Mouse (Mus musculus): ENCODE results near the gene Cnnm4.
A peak's percentile ranks its signal among the peaks of the same experiment; 100 is the strongest.
"Not testable (repeated sequence)": the region's sequence is repeated elsewhere in the genome, so short reads cannot be mapped to it uniquely, and the experiment has no call there.

Cnnm4 gene

DNA sequence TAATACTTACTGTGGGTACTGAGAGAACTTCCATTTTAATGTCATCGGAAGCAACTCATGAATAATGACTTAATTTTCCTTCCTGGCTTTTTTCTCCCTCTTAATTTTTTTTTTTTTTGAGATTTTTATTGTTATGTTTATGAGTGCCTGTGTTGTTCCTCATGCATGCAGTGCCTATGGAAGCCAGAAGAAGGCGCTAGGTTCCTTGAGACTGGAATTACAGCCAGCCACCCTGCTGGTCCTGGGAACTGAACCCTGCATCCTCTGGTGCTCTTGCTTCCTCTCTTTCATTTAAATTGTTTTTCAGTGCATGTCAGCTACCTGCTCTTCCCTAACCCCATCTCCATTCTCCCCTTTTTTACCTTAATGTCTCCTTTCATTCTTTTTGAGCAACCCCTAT, 42.3 kb downstream of the Cnnm4 start:
- DNase-seq (ENCODE audit: low spot score in 2 of 2): peak in 1 of 2 experiments; percentile 52

- no peak for DNase-seq (ENCODE audit: low spot score in 2 of 2)
These were observed 46.8 kb downstream of the Cnnm4 start for GRCm38 (mm10) chr1:36518259-36518658.

DNA sequence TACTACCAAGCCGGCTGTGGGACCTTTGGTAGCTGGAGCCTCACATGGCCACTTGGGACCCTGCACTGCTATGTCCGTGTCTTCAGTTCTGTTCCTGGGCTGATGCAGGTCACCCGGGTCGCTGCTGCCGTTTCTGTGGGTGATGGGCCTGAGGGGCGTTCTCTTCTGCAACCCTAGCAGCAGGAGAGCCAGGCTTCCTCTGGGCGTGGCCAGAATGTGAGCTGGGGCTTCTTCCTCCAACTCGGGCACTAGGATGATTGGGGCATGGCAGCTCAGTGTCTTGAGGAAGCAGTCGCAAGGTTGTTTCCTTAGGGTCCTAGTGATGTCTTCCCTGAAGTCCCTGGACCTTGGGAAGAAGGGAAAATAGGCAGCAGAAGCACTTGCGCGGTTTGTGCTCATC, 48.2 kb downstream of the Cnnm4 start:
- DNase-seq (ENCODE audit: low spot score in 2 of 2): no peak

DNA sequence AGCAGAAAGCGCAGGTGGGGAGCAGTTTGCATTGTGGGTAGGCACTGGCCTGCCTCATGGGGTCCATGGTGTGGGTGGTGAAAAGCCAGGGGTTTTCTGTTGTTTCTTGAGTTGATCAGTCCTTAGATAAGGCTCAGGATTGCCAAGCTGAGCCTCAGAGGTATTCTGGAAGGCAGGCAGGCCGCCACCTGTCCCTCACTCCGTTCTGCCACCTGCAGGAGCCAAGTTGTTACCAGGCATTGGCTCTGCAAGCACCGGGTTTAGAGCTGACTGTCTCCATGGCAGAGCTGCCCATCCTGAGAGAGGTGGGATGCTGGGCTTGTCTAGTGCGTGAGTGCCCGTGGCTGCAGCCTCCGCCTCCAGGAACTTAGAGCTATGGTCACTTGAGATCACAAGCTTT, 50.8 kb downstream of the Cnnm4 start:
- no peak for DNase-seq (ENCODE audit: low spot score in 2 of 2)

DNA sequence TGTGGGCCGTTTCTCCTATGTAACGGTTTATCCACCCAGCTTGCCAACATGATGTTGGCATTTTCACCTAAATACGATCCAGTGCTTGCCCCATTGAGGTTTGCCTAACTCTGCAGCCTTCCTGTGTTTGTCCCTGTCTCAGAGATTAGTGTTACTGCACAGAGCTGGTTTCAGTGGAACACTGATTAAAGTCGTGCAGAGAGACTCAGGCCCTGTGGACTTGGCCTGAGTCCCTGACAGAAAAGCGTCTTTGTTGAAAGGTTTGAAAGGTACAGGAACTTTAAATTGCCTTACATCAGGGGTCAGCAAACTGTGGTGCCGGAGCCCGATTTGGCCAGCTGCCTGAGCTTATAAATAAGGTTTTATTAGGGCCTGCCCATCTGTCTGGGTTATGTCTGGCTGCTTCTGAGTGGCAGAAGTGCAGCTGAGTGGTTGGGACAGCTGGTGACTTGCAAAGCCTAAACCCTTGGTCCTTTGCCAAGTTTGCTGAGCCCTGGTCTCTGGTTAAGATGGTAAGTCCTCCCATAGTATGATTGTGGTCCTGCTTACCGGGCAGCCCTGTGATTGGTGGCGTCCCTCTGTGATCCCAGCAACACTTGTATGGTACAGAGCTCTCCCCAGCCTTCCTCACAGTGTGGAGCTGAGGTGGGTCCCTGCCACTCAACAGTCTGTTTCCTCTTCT, 52.1 kb downstream of the Cnnm4 start:
- peak in 1 of 2 experiments; percentile 43 for DNase-seq (ENCODE audit: low spot score in 2 of 2)

DNA sequence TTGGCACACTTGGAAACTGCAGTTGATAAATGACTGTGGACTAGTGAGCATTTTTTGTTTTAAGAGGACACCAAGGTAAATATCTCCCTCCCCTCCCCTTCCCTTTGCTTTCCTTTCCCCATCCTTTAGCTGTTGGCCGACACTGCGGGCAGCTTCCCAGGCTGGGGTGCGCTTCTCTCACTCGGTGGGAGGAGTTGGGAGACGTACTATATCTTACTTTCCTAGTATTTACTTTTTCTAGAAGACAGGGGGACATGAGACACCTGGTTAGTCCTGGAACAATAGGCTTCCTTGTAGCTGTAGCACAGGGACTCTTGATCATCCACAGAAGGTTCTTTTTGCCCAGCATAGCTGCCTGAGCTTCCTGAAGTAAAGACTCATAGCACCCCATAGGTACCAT, 52.6 kb downstream of the Cnnm4 start:
- no peak for DNase-seq (ENCODE audit: low spot score in 2 of 2)

GRCm38 (mm10) chr1:36525774-36526173, 54.4 kb downstream of the Cnnm4 start:
- DNase-seq (ENCODE audit: low spot score in 2 of 2): no peak

GRCm38 (mm10) chr1:36526903-36527302, 55.5 kb downstream of the Cnnm4 start:
- DNase-seq (ENCODE audit: low spot score in 2 of 2): no peak

DNA sequence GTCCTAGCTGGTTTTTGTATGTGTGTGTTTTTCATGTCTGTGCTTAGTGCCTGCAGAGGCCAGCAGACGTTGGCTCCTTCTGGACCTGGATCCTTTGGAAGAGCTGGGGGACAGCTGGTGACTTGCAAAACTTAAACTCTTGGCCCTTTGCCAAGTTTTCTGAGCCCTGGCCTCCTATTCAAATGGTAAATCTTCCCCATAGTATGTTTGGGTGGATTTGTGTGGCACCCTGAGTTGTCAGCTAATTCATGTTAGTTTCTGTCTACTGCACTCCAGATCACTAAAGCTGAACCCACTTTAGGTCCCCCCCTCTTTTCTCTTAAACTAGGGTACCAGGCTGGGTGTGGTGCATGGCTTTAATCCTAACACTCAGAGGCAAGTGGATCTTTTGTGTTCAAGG, 56.9 kb downstream of the Cnnm4 start:
- DNase-seq (ENCODE audit: low spot score in 2 of 2): peak in 1 of 2 experiments; percentile 55

DNA sequence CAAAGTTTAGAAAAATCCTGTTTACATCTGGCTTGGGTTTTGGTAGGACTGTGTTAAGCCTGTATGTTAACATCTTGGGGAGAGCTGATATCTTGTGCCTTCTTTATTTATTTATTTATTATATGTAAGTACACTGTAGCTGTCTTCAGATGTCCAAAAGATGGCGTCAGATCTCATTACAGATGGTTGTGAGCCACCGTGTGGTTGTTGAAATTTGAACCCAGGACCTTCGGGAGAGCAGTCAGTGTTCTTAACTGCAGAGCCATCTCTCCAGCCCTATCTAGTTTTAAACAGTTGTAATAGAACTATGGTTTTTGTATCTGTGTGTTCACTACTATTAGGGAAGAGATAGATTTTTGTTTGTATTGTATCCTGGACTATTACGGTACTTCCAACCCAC, 57.9 kb downstream of the Cnnm4 start:
- no peak for DNase-seq (ENCODE audit: low spot score in 2 of 2)

- no peak for DNase-seq (ENCODE audit: low spot score in 2 of 2)
These were observed 58.5 kb downstream of the Cnnm4 start for GRCm38 (mm10) chr1:36529875-36530274.

DNA sequence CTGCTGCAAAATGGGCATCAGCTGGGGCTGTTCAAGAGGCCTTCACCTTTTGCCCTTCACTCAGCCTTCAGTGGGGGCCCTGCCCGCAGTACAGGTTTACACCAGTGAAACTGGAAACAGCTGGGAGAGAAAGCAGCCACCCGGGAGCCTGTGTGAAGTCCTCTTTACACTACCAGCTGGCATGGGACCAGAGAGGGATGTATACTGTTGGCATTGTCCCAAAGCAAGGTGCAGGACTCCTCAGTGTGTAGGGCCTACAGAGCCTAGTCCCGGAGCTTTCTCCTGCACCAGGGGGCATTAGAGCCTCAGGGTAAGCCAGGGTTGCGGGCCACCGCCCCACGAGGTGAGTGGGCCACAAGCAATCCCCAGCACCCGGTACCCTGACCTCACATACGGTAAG, 59.1 kb downstream of the Cnnm4 start:
- no peak for DNase-seq (ENCODE audit: low spot score in 2 of 2)

DNA sequence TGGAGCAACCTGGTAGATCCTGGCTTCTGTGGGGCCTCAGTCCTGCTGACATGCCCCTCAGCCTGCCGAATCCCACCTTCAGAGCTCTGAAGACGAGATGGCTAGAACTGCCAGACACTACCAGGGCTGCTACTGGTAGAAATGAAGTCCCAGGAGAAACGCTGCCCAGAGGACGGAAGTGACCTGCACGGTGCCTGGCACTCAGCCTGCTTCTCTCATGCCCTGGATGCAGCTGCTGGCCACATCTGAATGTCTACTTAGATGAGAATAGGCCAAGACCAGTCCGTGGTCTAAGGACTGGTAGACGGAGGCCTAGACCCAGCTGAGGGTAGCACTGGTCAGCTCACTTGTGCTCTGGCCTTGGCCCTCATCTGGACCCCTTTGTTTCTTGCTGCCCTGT, 59.5 kb downstream of the Cnnm4 start:
- DNase-seq (ENCODE audit: low spot score in 2 of 2): no peak

DNA sequence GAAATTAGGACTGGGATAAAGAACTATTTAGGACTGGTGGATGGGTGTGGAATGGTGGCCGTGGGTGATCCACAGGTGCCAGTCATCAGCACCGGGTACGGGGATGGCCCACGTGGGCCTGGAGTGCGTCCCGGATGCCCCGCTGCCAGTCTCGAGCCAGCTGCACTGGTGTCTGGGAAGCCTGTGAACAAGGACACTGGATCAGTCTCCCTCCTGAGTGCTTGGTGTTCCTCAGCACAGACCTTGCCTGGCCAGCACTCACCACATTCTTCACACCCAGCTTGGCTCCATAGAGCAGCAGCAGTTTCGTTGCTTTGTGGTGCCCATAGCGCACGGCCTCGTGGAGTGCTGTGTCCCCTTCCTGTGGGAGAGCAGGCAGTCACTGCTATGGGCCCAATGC, 60.0 kb downstream of the Cnnm4 start:
- DNase-seq (ENCODE audit: low spot score in 2 of 2): no peak

DNA sequence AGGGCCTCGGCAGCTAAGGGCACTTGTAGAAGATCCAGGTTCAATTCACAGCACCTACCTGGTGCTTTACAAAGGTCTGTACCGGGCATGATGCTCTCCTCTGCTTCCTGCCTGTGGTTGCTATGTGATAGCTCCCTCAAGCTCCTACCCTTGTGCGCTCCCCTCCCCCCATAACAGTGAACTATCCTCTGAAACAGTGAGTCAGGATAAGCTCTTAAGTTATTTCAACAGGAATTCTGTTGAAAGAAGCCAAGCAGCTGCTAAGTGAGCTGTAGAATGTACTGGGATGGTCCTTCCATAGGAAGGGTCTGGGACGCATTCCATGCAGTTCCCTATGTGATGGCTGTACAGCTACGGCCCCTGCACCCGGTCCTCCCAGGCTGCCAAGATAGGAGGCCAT, 62.1 kb downstream of the Cnnm4 start:
- DNase-seq (ENCODE audit: low spot score in 2 of 2): no peak

- DNase-seq (ENCODE audit: low spot score in 2 of 2): no peak
These were observed 63.2 kb downstream of the Cnnm4 start for GRCm38 (mm10) chr1:36534595-36535058.

DNA sequence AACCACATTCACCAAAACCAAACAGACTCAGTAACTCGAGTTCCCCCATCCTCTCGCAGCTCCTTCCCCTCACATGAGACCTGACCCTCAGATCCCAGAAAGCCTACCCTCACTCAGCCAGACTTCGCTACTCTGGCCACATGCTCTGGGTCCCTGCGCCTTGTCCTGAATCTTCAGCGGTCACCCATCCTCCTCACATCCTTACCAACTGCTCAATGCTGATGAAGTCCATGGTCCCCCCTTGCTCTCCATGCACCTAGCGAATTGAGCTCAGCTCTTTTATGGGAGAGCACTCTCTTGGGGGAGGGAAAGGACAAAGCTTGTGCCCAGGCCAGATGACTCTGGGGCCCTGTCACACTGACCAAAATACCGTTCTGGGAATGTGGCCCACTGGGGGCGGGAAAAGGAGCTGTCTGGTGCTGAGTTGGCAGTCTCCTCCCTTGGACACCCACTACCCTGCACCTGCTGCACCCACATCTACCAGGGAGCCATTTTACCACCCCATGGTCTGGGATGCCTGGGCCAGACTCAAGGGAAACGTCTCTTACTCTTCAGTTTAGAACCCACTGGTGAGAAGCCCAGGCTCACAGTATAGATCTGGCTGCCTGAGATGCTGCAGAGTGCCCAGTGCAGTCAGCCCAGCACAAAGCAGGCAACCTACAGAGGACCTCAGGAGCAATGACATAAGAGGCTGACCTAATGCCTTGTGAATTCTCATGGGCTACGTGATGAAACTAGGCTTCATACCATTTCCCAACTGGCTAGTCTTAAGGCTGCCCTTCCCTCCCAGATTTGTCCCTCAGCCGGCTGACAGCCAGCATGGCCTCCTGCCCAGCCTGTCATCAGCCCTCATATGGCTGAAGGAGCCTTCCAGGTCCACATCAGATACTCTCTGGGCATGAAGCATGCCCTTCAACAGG, 64.3 kb downstream of the Cnnm4 start:
- DNase-seq (ENCODE audit: low spot score in 2 of 2): peak in 1 of 2 experiments; percentile 69

- DNase-seq (ENCODE audit: low spot score in 2 of 2): no peak
These were observed 64.9 kb downstream of the Cnnm4 start for GRCm38 (mm10) chr1:36536397-36536728.

- not testable (repeated sequence) for DNase-seq (ENCODE audit: low spot score in 2 of 2)
These were observed 65.4 kb downstream of the Cnnm4 start, which contains the start of gene Ankrd23 for GRCm38 (mm10) chr1:36536783-36537182. Gene Ankrd23 (minus strand): TSS chr1:36536883.

DNA sequence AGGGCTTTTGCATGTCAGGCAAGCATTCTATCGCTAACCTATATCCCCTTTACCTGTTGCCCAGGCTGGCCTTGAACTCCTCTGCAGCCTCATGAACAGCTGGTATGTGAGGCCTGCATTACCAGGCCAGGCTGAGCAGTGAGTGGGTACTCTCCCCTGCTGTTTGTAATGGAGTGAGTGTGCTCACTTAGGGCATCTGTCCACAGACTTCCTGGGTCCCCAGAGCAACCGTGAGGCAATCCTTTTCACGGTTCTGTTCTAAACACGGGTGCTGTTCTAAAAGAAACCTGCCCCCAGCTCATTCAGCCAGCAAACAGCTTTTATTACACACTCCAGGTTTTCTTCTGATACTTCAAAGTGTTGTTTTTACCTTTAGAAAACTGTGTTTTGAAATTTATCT, 67.3 kb downstream of the Cnnm4 start:
- DNase-seq (ENCODE audit: low spot score in 2 of 2): no peak

DNA sequence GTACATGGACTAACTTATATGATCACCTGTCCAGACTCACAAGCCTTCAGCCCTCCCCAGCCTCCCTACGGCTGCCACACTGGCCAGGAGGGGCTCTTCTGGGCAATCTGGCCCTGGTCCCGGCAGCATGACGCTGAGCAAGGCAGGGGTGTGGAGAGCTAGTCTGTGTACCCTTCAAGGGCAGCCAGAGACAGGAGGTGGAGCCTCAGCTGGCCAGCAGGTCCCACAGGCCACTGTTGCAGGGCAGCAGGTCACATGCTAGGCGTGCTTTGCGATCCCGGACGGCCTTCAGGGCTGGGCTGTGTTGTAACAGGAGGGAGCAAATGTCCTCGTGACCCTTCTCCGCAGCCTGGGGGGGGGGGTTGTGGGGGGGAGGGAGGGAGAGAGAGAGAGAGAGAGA, 67.8 kb downstream of the Cnnm4 start, which contains the start of gene Gm42417:
Gene Gm42417 (minus strand): TSS at position 244 of the 400 bp plus-strand sequence.
- no peak for DNase-seq (ENCODE audit: low spot score in 2 of 2)

- DNase-seq (ENCODE audit: low spot score in 2 of 2): no peak
These were observed 68.7 kb downstream of the Cnnm4 start for GRCm38 (mm10) chr1:36540132-36540531.

- DNase-seq (ENCODE audit: low spot score in 2 of 2): no peak
These were observed 69.4 kb downstream of the Cnnm4 start for GRCm38 (mm10) chr1:36540807-36541206.

All from cerebellum, postnatal 4 days (tissue).